Mouse (Mus musculus): Measurements from ENCODE around the gene Cit.

DNA sequence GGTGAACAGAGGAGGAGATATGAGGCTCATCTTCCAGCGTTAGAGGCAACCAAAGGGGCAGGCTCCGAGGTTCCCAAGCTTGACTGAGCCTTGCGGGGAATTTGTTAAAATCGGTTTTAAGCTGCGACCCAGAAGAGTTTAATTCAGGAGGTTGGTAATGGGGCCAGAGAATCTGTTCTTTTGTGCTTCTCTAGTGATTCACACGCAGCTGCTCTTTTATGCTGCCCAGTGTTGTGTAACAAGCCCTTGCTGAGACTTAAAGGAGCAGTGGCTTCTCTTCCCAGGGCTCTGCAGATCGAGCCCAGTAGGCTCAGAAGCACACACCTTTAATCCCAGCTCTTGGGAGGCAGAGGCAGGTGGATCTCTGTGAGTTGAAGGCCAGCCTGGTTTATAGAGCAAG lies 3.4 kb downstream of the Cit start:
- TF ChIP-seq ZC3H11A (IDR thresholded peaks at IDR 0.05; ENCODE audit: low read depth, low read length) (no peak), UBTF (IDR thresholded peaks at IDR 0.05; ENCODE audit: borderline replicate concordance, insufficient read depth, low read depth, low read length) (no peak)

Data from MEL (cell line).